Mouse (Mus musculus) stomach, embryonic 16.5 days (tissue): ENCODE data around the gene Fpr2. TPM values are rescaled to one million over a fixed set of nuclear protein-coding genes. Genes with fewer than 3 reads are reported as not detected.
"Not testable (repeated sequence)": the region's sequence is repeated elsewhere in the genome, so short reads cannot be mapped to it uniquely, and the experiment has no call there.

Source experiments
- ATAC-seq: fragments of 200-750 bp; cut with Nextera tagmentation; 2 replicates; pipeline ENCODE4 v1.8.0; 2017; ENCODE audit warnings: moderate number of reproducible peaks, moderate TSS enrichment; ENCODE audit not compliant: insufficient read depth, low FRiP score
- H3K27ac ChIP-seq: fragments of 300-500 bp; sonication (generic); 2 replicates; pipeline ENCODE4 v1.5.1; 2014; ENCODE audit warnings: low read length
- H3K27me3 ChIP-seq: fragments of 300-500 bp; sonication (generic); 2 replicates; pipeline ENCODE4 v1.6.1; 2014; ENCODE audit warnings: low read length, control low read depth, mixed read lengths; ENCODE audit not compliant: control insufficient read depth, insufficient read depth
- H3K36me3 ChIP-seq: fragments of 300-500 bp; sonication (generic); 2 replicates; pipeline ENCODE4 v1.6.1; 2014; ENCODE audit warnings: low read length; ENCODE audit not compliant: control insufficient read depth, insufficient read depth
- H3K4me1 ChIP-seq: fragments of 300-500 bp; sonication (generic); 2 replicates; pipeline ENCODE4 v1.6.1; 2014; ENCODE audit warnings: low read length, control low read depth, mixed read lengths; ENCODE audit not compliant: control insufficient read depth, insufficient read depth
- H3K4me2 ChIP-seq: fragments of 300-500 bp; sonication (generic); 2 replicates; pipeline ENCODE4 v1.6.1; 2014; ENCODE audit warnings: low read depth, low read length, mixed read lengths
- H3K4me3 ChIP-seq: fragments of 300-500 bp; sonication (generic); replicated peaks from 2 replicates; pipeline ENCODE4 v1.5.1; 2014; ENCODE audit warnings: mild to moderate bottlenecking, low read length
- H3K9ac ChIP-seq: fragments of 300-500 bp; sonication (generic); 2 replicates; pipeline ENCODE4 v1.6.1; 2014; ENCODE audit warnings: low read length
- H3K9me3 ChIP-seq: fragments of 300-500 bp; sonication (generic); replicated peaks from 2 replicates; pipeline ENCODE4 v1.6.1; 2016; ENCODE audit warnings: low read length, control low read depth; ENCODE audit not compliant: control insufficient read depth
- WGBS: fragments of 180-500 bp; shearing (Covaris S2); extraction: QIAGEN DNeasy Blood & Tissue Kit; methylation state at CpG from one replicate; pipeline ENCODE4 v1.1.7; 2014; 5-methylcytosine and 5-hydroxymethylcytosine counted together
- polyA plus RNA-seq: library from polyadenylated mRNA; unstranded; fragments of >200 nt; fragmentation: Nextera tagmentation; extraction: Ambion mirVana; gene quantifications from 2 replicates; pipeline ENCODE4 v1.2.1, GENCODE M21; 2015

The Fpr2 gene
- polyA plus RNA-seq, 1 experiment from 2014 or later: 2.2 TPM

DNA sequence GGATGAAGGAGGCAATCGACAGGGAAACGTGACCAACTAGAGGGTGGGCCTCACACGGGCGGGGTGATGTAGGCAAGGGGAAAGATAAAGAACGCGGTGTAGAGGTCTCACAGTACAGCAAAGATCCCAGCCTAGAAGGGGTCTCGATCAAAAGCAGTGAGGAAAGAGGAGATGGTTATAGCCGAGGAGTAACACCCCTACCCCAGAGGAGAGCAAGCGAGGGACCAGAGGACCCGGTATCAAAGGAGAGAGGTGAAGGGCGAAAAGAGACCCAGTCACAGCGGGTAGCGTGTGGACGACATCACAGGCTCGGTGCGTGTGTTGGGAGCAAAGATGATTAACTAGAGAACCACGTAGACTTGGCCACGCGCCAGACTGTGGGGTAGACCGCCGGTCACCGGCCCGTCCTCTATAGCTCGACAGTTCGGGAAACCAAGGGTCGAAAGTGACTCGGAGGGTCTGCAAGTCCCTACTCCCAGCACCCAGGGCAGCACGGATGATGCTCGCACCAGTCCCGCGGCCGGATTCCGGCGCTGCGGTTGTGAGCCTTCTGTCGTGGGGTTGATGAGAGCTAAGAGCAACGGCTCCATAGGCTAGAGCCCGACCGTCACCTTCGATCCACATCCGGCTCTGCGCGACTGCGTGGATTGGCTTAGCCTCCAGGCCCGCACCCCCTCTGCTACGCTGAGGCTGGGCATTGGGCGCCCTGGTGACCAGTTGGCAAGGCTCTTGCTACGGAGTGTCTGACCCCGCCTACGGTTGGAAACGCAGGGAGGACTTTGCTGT lies 22.2 kb downstream of the Fpr2 start:
- Histone ChIP-seq H3K36me3 (no peaks in the 10 kb centered on the region), H3K4me2 (peak overlapping the region; percentile 67), H3K9me3 (no peaks in the 10 kb centered on the region), H3K27ac (no peak overlapping the region), H3K4me1 (no peaks in the 10 kb centered on the region; the same call in 1 of the 2 replicates), H3K27me3 (no peaks in the 10 kb centered on the region), H3K4me3 (peak overlapping the region; percentile 57), H3K9ac (peak overlapping the region; percentile 72)
- WGBS: 15% methylated on average over 51 of the region's 51 CpGs
- ATAC-seq: peak; percentile 99

DNA sequence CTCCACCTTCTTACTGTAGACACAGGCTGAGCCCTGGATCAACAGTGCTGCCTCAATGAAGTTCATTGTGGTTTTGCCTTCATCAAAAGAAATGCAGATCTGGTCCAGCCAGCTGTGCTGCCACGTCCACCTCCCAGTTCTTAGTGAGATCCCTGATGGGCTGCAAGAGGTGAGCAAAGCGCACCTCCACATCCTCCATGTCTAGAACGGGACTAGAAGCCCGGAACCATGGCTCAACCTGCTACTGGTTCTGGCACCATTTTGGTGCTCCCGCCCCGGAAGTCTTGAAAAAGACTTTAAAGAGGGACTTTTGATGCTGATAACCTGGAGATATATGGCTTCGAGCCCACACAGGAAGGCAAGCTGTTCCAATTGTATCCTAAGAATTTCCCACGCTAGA lies 25.0 kb downstream of the Fpr2 start:
- not testable (repeated sequence) for H3K9ac ChIP-seq, H3K4me1 ChIP-seq, H3K4me3 ChIP-seq, ATAC-seq, H3K27me3 ChIP-seq, H3K36me3 ChIP-seq, H3K27ac ChIP-seq, H3K9me3 ChIP-seq, H3K4me2 ChIP-seq
- 89% methylated on average over 8 of the region's 8 CpGs for WGBS

GRCm38 (mm10) chr17:17917376-17917775 lies 29.8 kb downstream of the Fpr2 start:
- 90% methylated on average over 1 of the region's 1 CpGs for WGBS
- H3K4me2 ChIP-seq: no peak overlapping the region
- no peak for ATAC-seq
- H3K27ac ChIP-seq: no peak overlapping the region
- H3K9me3 ChIP-seq: no peaks in the 10 kb centered on the region
- no peaks in the 10 kb centered on the region for H3K27me3 ChIP-seq
- no peaks in the 10 kb centered on the region for H3K4me1 ChIP-seq
- no peak overlapping the region for H3K4me3 ChIP-seq
- H3K9ac ChIP-seq: no peak overlapping the region
- no peaks in the 10 kb centered on the region for H3K36me3 ChIP-seq

DNA sequence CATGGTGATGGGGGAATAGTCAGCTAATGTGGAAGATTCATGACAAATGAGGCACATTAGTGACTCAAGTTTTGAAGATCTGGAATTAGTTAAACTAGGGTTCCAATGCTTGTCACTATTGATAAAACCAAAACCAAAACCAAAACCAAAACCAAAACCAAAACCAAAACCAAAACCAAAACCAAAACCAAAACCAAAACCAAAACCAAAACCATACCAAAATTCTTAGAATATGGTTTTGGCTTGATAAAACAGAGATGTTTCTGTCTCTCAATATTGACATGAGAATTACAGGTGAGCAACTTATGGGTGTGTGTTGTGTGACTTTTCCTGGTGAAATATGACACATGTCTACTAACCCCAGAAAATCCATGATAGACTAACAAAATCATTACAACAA lies 30.2 kb downstream of the Fpr2 start:
- H3K27me3 ChIP-seq: no peaks in the 10 kb centered on the region
- no peaks in the 10 kb centered on the region for H3K4me1 ChIP-seq
- no peak overlapping the region for H3K9ac ChIP-seq
- no peak overlapping the region for H3K4me2 ChIP-seq
- H3K9me3 ChIP-seq: no peaks in the 10 kb centered on the region
- no peak overlapping the region for H3K27ac ChIP-seq
- ATAC-seq: no peak
- H3K4me3 ChIP-seq: no peak overlapping the region
- H3K36me3 ChIP-seq: no peaks in the 10 kb centered on the region

Other genes starting within 250 kb of the Fpr2 start
- gene Vmn2r90, start 184.1 kb upstream of the Fpr2 start, polyA plus RNA-seq: not detected in 2 replicates
- gene Spaca6, start 60.7 kb upstream of the Fpr2 start, polyA plus RNA-seq: 27.5 and 29.8 TPM in 2 replicates
- 0.88 and 0.94 TPM in 2 replicates for gene Has1, start 32.6 kb upstream of the Fpr2 start, polyA plus RNA-seq
- gene Fpr1, start 3.9 kb upstream of the Fpr2 start, polyA plus RNA-seq: 2.0 and 2.8 TPM in 2 replicates
- not detected in 2 replicates for gene Fpr3, start within 50 bp of the Fpr2 start, polyA plus RNA-seq
- not detected in 2 replicates for gene Fpr-rs4, start 133.9 kb downstream of the Fpr2 start, polyA plus RNA-seq
- not detected in 2 replicates for gene Vmn2r124, start 161.6 kb downstream of the Fpr2 start, polyA plus RNA-seq
- gene Vmn2r91, start 197.2 kb downstream of the Fpr2 start, polyA plus RNA-seq: not detected in 2 replicates